Mouse (Mus musculus) liver, postnatal 0 days (tissue): ENCODE measurements at regions not wholly inside any gene's neighbourhood (a gene's known extent, or its start where the extent isn't known, plus 50 kb on each side); places are given as distances from the start of the nearest gene placed in this dataset.

Experiments used
- ATAC-seq: fragments of 200-750 bp; cut with Nextera tagmentation; 2 replicates; pipeline ENCODE4 v1.8.0; 2017; ENCODE audit warnings: mild to moderate bottlenecking, moderate library complexity
- DNase-seq: peaks from one replicate; pipeline ENCODE4 v3.0.0-alpha.2; 2016
- H3K27ac ChIP-seq: fragments of 300-500 bp; sonication (generic); 2 replicates; pipeline ENCODE4 v1.5.1; 2014; ENCODE audit warnings: antibody characterized with exemption, moderate library complexity, mild to moderate bottlenecking, low read depth
- H3K27me3 ChIP-seq: fragments of 300-500 bp; sonication (generic); 2 replicates; pipeline ENCODE4 v1.6.1; 2014; ENCODE audit warnings: low read length, control low read depth, mixed read lengths; ENCODE audit not compliant: insufficient read depth
- H3K36me3 ChIP-seq: fragments of 300-500 bp; sonication (generic); replicated peaks from 2 replicates; pipeline ENCODE4 v1.6.1; 2014; ENCODE audit warnings: mild to moderate bottlenecking, control low read depth, low read length, moderate library complexity, mixed read lengths; ENCODE audit not compliant: insufficient read depth
- H3K4me1 ChIP-seq: fragments of 300-500 bp; sonication (generic); 2 replicates; pipeline ENCODE4 v1.6.1; 2014; ENCODE audit warnings: antibody characterized with exemption, mild to moderate bottlenecking, control low read depth; ENCODE audit not compliant: insufficient read depth
- H3K4me2 ChIP-seq: fragments of 300-500 bp; sonication (generic); 2 replicates; pipeline ENCODE4 v1.6.1; 2014; ENCODE audit warnings: low read depth, mild to moderate bottlenecking, low read length, moderate library complexity, mixed read lengths
- H3K4me3 ChIP-seq: fragments of 300-500 bp; sonication (generic); 2 replicates; pipeline ENCODE4 v1.5.1; 2014; ENCODE audit warnings: low read depth, low read length
- H3K9ac ChIP-seq: fragments of 300-500 bp; sonication (generic); replicated peaks from 2 replicates; pipeline ENCODE4 v1.6.1; 2014; ENCODE audit warnings: mild to moderate bottlenecking, moderate library complexity
- H3K9me3 ChIP-seq: fragments of 300-500 bp; sonication (generic); 2 replicates; pipeline ENCODE4 v1.6.1; 2016; ENCODE audit warnings: mild to moderate bottlenecking, control low read depth, low read length, mixed read lengths
- CTCF ChIP-seq: sonication (generic); IDR thresholded peaks from 2 replicates; pipeline ENCODE4 v1.5.1; 2016; ENCODE audit warnings: antibody characterized with exemption, low read depth
- EP300 ChIP-seq: IDR thresholded peaks from 2 replicates; pipeline ENCODE4 v1.6.1; 2016; ENCODE audit warnings: antibody characterized with exemption, low read depth, mild to moderate bottlenecking
- WGBS: fragments of 180-500 bp; shearing (Covaris S2); extraction: QIAGEN DNeasy Blood & Tissue Kit; methylation state at CpG from one replicate; pipeline ENCODE4 v1.1.7; 2014; ENCODE audit not compliant: insufficient replicate concordance; 5-methylcytosine and 5-hydroxymethylcytosine counted together

DNA sequence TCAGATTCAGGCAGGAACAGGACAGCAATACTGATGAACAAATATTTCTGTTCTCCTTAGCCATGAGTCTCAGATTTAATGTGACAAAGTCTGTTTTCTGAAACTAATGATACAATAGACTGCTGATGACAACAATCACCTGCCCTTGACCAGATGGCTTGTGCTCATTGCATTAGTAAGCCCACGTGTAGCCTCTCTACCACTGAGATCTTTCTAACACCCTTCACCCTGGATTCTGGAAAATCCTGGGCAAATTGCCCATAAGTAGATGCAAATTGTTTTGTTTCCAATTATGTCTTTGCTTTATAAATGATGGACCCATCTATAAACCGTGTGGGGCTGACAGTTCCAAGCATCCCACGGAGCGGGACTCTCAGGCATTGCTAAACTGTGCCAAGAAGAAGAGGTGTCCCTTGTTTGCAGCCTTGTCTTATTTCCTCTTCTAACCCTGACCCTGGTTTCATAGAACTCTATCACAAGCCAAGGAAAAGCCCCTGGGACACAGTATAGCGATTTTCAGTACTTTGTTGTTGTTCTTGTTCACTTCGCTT, 475.7 kb downstream of the Tmem135 start:
- H3K4me3 ChIP-seq: no peak overlapping the region
- ATAC-seq (no peak), DNase-seq (no peak)
- no peak overlapping the region for H3K9ac ChIP-seq
- H3K27ac ChIP-seq: no peak overlapping the region
- H3K4me1 ChIP-seq: no peaks in the 10 kb centered on the region
- no peaks in the 10 kb centered on the region for H3K27me3 ChIP-seq
- WGBS: 75% methylated on average over 6 of the region's 6 CpGs
- H3K36me3 ChIP-seq: no peaks in the 10 kb centered on the region
- H3K4me2 ChIP-seq: no peak overlapping the region
- H3K9me3 ChIP-seq: no peaks in the 10 kb centered on the region
- TF ChIP-seq CTCF (no peak), EP300 (no peak)
